Mouse (Mus musculus) heart, embryonic 11.5 days (tissue): Measurements from ENCODE around the gene Naga. TPM values are rescaled to one million over a fixed set of nuclear protein-coding genes. Genes with fewer than 3 reads are reported as not detected.

ENCODE experiments used
- ATAC-seq: fragments of 200-750 bp; cut with Nextera tagmentation; replicated peaks from 2 replicates; pipeline ENCODE4 v1.8.0; 2017; ENCODE audit warnings: moderate library complexity; ENCODE audit not compliant: insufficient number of reproducible peaks, low FRiP score, low TSS enrichment
- H3K27ac ChIP-seq: fragments of 300-500 bp; sonication (generic); 2 replicates; pipeline ENCODE4 v1.5.1; 2014; ENCODE audit warnings: mild to moderate bottlenecking, low read depth, low read length
- H3K27me3 ChIP-seq: fragments of 300-500 bp; sonication (generic); 2 replicates; pipeline ENCODE4 v1.6.1; 2014; ENCODE audit warnings: mild to moderate bottlenecking, low read length, mixed read lengths; ENCODE audit not compliant: control insufficient read depth, insufficient read depth
- H3K36me3 ChIP-seq: fragments of 300-500 bp; sonication (generic); 2 replicates; pipeline ENCODE4 v1.6.1; 2014; ENCODE audit warnings: mild to moderate bottlenecking, low read length, moderate library complexity, mixed read lengths; ENCODE audit not compliant: control insufficient read depth, insufficient read depth
- H3K4me1 ChIP-seq: fragments of 300-500 bp; sonication (generic); 2 replicates; pipeline ENCODE4 v1.6.1; 2014; ENCODE audit warnings: low read length; ENCODE audit not compliant: control insufficient read depth, insufficient read depth
- H3K4me2 ChIP-seq: fragments of 300-500 bp; sonication (generic); 2 replicates; pipeline ENCODE4 v1.6.1; 2014; ENCODE audit warnings: mild to moderate bottlenecking, moderate library complexity
- H3K4me3 ChIP-seq: fragments of 300-500 bp; sonication (generic); 2 replicates; pipeline ENCODE4 v1.5.1; 2014; ENCODE audit warnings: low read depth, low read length
- H3K9ac ChIP-seq: fragments of 300-500 bp; sonication (generic); 2 replicates; pipeline ENCODE4 v1.6.1; 2014; ENCODE audit warnings: mild to moderate bottlenecking, low read depth, low read length, moderate library complexity
- H3K9me3 ChIP-seq: fragments of 300-500 bp; sonication (generic); replicated peaks from 2 replicates; pipeline ENCODE4 v1.6.1; 2016; ENCODE audit warnings: low read length; ENCODE audit not compliant: control insufficient read depth
- WGBS: fragments of 180-500 bp; shearing (Covaris S2); extraction: QIAGEN DNeasy Blood & Tissue Kit; methylation state at CpG from one replicate; pipeline ENCODE4 v1.1.7; 2014; ENCODE audit not compliant: insufficient replicate concordance; 5-methylcytosine and 5-hydroxymethylcytosine counted together
- polyA plus RNA-seq: library from polyadenylated mRNA; unstranded; fragments of >200 nt; fragmentation: Nextera tagmentation; extraction: Ambion mirVana; gene quantifications from 2 replicates; pipeline ENCODE4 v1.2.1, GENCODE M21; 2014

Gene Naga
- polyA plus RNA-seq, 1 experiment from 2014 or later = 38.7 TPM

GRCm38 (mm10) chr15:82348999-82349341 lies 10.2 kb upstream of the Naga start:
- Histone ChIP-seq H3K9me3 (no peaks in the 10 kb centered on the region), H3K4me2 (no peak overlapping the region), H3K27ac (no peak overlapping the region), H3K36me3 (peaks cover 29% of the 10 kb centered on the region), H3K4me3 (no peak overlapping the region), H3K4me1 (peaks cover 16% of the 10 kb centered on the region), H3K27me3 (no peaks in the 10 kb centered on the region), H3K9ac (no peak overlapping the region)
- WGBS = 97% methylated on average over 2 of the region's 2 CpGs
- no peak for ATAC-seq

DNA sequence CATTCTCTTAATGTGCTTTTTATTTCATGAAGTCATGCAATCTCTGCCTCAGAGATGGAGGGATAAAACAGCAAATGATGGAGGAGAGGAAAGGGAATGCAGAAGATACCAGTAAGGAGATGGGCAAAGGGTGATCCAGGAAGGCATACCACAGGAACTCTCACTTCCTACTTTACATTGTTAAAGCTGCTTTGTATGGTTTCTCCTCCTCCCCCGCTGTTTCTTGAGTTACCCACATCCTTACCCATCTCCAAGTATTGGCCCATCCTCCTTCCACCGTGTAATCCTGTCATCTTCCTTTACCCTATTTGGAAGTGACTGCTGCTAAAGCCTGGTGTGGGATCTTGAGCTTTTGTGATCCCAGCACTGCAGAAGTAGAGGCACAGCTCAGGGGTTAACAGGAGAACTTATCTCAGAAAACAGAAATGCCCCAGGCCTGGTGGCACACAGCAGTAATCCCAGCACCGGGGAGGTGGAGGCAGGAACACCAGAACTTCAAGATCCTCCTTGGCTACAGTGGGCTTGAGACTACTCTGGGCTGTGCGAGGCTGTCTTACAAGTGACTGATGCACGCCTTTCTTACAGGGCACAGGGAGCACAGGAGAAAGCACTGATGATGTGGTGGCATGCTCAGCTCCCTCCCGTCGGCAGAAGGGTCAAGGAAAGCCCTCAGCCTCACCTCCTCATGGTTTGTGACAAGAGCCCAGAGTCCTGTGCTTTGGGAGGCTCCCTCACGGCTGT lies 9.7 kb upstream of the Naga start:
- H3K27me3 ChIP-seq = no peaks in the 10 kb centered on the region
- H3K9ac ChIP-seq = no peak overlapping the region
- H3K9me3 ChIP-seq = no peaks in the 10 kb centered on the region
- H3K36me3 ChIP-seq = peaks cover 29% of the 10 kb centered on the region
- H3K4me2 ChIP-seq = no peak overlapping the region; the same call in 1 of the 2 replicates
- no peak for ATAC-seq
- no peak overlapping the region for H3K4me3 ChIP-seq
- peaks cover 16% of the 10 kb centered on the region for H3K4me1 ChIP-seq
- no peak overlapping the region for H3K27ac ChIP-seq
- WGBS = 83% methylated on average over 8 of the region's 8 CpGs

DNA sequence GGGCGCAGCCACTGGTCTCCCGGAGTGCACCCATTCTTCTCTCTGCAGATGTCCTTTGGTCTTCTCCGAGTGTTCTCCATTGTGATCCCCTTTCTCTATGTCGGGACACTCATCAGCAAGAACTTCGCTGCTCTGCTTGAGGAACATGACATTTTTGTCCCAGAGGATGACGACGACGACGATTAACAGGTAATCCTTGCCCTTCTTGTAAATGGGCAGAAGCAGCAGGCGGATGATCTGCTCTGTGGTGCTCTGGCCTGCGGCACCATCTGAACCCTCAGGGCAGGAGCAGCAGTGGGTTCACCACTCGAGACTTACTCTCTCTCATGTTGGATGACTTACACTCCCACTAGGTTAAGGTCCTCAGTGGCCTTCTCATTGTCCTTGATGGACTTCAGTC lies 9.1 kb upstream of the Naga start:
- no peaks in the 10 kb centered on the region for H3K9me3 ChIP-seq
- H3K4me1 ChIP-seq = peaks cover 13% of the 10 kb centered on the region
- H3K4me2 ChIP-seq = peak overlapping the region; percentile 85
- peaks cover 29% of the 10 kb centered on the region for H3K36me3 ChIP-seq
- no peak for ATAC-seq
- no peak overlapping the region for H3K27ac ChIP-seq
- no peak overlapping the region for H3K4me3 ChIP-seq
- no peaks in the 10 kb centered on the region for H3K27me3 ChIP-seq
- no peak overlapping the region for H3K9ac ChIP-seq
- 90% methylated on average over 12 of the region's 12 CpGs for WGBS

- Histone ChIP-seq H3K4me1 (peaks cover 11% of the 10 kb centered on the region), H3K9me3 (no peaks in the 10 kb centered on the region), H3K4me2 (peak overlapping the region; percentile 85), H3K9ac (peak overlapping the region; percentile 49; the same call in 1 of the 2 replicates), H3K36me3 (peaks cover 29% of the 10 kb centered on the region), H3K4me3 (peak overlapping the region; percentile 80), H3K27ac (no peak overlapping the region), H3K27me3 (no peaks in the 10 kb centered on the region)
- ATAC-seq = no peak
- WGBS = 80% methylated on average over 4 of the region's 4 CpGs
Observed at GRCm38 (mm10) chr15:82347303-82347676, 8.6 kb upstream of the Naga start.

GRCm38 (mm10) chr15:82346580-82347302 lies 8.0 kb upstream of the Naga start:
- Histone ChIP-seq H3K4me1 (peaks cover 16% of the 10 kb centered on the region), H3K27ac (peak overlapping the region; percentile 81; the same call in 1 of the 2 replicates), H3K4me2 (peak overlapping the region; percentile 85), H3K4me3 (peak overlapping the region; percentile 80), H3K9ac (peak overlapping the region; percentile 84), H3K36me3 (peaks cover 29% of the 10 kb centered on the region), H3K27me3 (no peaks in the 10 kb centered on the region), H3K9me3 (no peaks in the 10 kb centered on the region)
- ATAC-seq = no peak
- 57% methylated on average over 14 of the region's 14 CpGs for WGBS

DNA sequence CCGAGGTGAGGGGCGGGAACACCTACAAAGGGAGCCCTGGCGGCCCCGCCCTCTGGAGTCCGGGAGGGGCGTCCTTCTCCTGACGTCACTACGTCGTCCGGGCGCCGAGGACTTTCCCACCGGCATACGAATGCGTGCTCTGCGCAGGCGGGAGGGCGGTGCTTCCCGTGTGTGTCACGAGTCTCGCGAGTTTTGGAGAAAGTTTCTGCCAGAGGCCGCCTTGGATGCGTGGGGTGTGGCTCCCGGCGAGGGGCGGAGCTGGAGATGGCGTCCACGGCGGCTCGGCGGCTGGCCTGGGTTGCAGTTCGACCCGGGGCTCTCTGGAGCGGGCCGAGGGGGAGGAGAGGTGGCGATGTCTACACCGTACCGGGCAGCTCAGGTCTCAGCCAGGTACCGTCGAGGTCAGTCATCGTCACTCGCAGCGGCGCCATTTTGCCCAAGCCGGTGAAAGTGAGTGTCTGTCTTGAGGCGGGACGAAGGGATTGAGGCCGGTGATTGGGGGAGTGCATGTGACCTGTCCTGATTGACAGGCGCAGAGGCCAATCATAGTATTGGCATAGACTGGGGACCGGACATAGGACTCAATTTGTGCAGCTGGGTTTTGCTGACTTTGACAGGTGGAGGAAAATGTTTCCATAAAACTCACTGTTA lies 7.2 kb upstream of the Naga start:
- under 1% methylated on average over 51 of the region's 51 CpGs for WGBS
- peaks cover 22% of the 10 kb centered on the region for H3K4me1 ChIP-seq

GRCm38 (mm10) chr15:82344971-82345370 lies 6.2 kb upstream of the Naga start:
- H3K4me2 ChIP-seq = peak overlapping the region; percentile 38
- H3K36me3 ChIP-seq = peaks cover 21% of the 10 kb centered on the region
- no peak for ATAC-seq
- H3K9ac ChIP-seq = no peak overlapping the region
- WGBS = 76% methylated on average over 6 of the region's 6 CpGs
- H3K4me3 ChIP-seq = 0 out of 2 replicates have a peak overlapping the region, but pooled peaks have one; percentile 10
- H3K9me3 ChIP-seq = no peaks in the 10 kb centered on the region
- H3K27me3 ChIP-seq = no peaks in the 10 kb centered on the region
- H3K27ac ChIP-seq = peak overlapping the region; percentile 62; the same call in 1 of the 2 replicates
- H3K4me1 ChIP-seq = peaks cover 26% of the 10 kb centered on the region

More for the DNA sequence above, 7.2 kb upstream of the Naga start:
- peak overlapping the region; percentile 85 for H3K4me2 ChIP-seq
- H3K27ac ChIP-seq = peak overlapping the region; percentile 81
- no peaks in the 10 kb centered on the region for H3K27me3 ChIP-seq
- H3K9ac ChIP-seq = peak overlapping the region; percentile 84
- no peaks in the 10 kb centered on the region for H3K9me3 ChIP-seq
- ATAC-seq = peak; percentile 94
- H3K36me3 ChIP-seq = peaks cover 29% of the 10 kb centered on the region
- H3K4me3 ChIP-seq = peak overlapping the region; percentile 80

- ATAC-seq = no peak
- 87% methylated on average over 27 of the region's 27 CpGs for WGBS
- Histone ChIP-seq H3K4me3 (no peak overlapping the region), H3K9me3 (no peaks in the 10 kb centered on the region), H3K36me3 (peaks cover 8% of the 10 kb centered on the region), H3K27me3 (no peaks in the 10 kb centered on the region), H3K9ac (no peak overlapping the region), H3K4me2 (peak overlapping the region; percentile 23; the same call in 1 of the 2 replicates), H3K4me1 (peaks cover 30% of the 10 kb centered on the region), H3K27ac (peak overlapping the region; percentile 60)
Observed at GRCm38 (mm10) chr15:82343368-82344287, 4.9 kb upstream of the Naga start.
